Mouse (Mus musculus) bone marrow, adult 2 months (tissue): Measurements from ENCODE around the gene Fry. TPM values are rescaled to one million over a fixed set of nuclear protein-coding genes. Genes with fewer than 3 reads are reported as not detected.

Source experiments
- H3K27ac ChIP-seq: fragments of 200-500 bp; 2 replicates; pipeline ENCODE4 v1.5.1; 2012; ENCODE audit warnings: low read depth, mild to moderate bottlenecking, control low read depth, inconsistent platforms, low read length; ENCODE audit not compliant: control insufficient read depth, poor library complexity, insufficient read depth
- H3K4me1 ChIP-seq: fragments of 200-500 bp; 2 replicates; pipeline ENCODE4 v1.6.1; 2011; ENCODE audit warnings: low read length; ENCODE audit not compliant: control insufficient read depth, insufficient read depth
- H3K4me3 ChIP-seq: fragments of 200-500 bp; replicated peaks from 2 replicates; pipeline ENCODE3; 2011; ENCODE audit warnings: mild to moderate bottlenecking, low read depth, low read length, control low read depth; ENCODE audit not compliant: control insufficient read depth
- CTCF ChIP-seq: fragments of 200-500 bp; IDR thresholded peaks from 2 replicates; pipeline ENCODE4 v1.5.1; 2011; ENCODE audit warnings: low read length, control low read depth; ENCODE audit not compliant: control insufficient read depth, insufficient read depth
- POLR2A ChIP-seq: fragments of 200-500 bp; IDR thresholded peaks from 2 replicates; pipeline ENCODE4 v1.6.1; 2011; ENCODE audit warnings: low read depth, mild to moderate bottlenecking, control low read depth, low read length, borderline replicate concordance; ENCODE audit not compliant: control insufficient read depth
- WGBS: fragments of 180-500 bp; shearing (Covaris S2); methylation state at CpG from one replicate; pipeline ENCODE4 v1.1.7; 2018; 5-methylcytosine and 5-hydroxymethylcytosine counted together
- polyA plus RNA-seq: library from polyadenylated mRNA; stranded (reverse); fragments of >200 nt; gene quantifications from 2 replicates; pipeline ENCODE4 v1.2.4, GENCODE M21; 2011; ENCODE audit warnings: low replicate concordance; ENCODE audit not compliant: missing spikeins, insufficient read depth, insufficient read length

The Fry gene
- polyA plus RNA-seq, 1 experiment = 20.0 TPM

DNA sequence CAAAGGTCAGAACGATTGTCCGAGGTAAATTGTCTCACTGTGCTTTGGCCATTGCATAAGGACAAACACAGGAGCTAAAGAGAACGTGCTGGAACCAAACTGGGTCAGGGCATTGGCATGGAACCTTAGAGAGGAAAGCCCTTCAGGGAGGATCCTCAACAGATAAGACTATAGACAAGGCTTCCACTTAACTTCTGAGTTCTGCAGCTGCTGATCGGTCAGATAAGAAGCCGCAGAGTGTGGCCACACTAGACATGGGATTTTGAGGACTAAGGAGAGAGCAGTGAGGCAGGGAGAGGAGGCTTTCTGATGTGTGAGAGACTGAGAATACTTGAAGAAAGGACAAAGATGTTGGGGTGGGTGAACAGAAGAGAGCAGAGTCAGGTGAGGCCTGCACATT, 214.4 kb downstream of the Fry start:
- 45% methylated on average over 5 of the region's 5 CpGs for WGBS
- TF ChIP-seq CTCF (no peak), POLR2A (no peak)
- H3K4me1 ChIP-seq = no peaks in the 10 kb centered on the region
- H3K27ac ChIP-seq = no peak overlapping the region
- H3K4me3 ChIP-seq = no peak overlapping the region

DNA sequence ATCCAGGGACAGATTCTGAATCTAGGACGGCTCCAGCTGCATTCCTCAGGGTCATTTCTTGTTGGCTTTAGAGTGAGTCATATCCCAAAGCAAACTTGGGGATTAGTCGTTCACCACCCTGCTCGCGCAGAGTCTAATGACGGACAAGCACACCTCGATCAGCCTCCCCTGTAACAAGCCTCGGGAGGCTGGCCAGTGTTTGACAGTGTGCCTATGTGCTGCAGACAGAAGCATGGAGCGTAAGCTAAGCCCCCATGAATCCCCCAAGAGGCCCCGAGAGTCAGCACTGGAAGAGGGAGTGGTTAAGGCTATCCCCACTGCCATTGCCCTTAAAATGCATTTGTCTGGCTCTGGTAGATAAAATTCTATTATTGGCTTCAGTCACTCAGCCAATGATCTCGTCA, 214.9 kb downstream of the Fry start:
- no peak overlapping the region for H3K27ac ChIP-seq
- no peak for TF ChIP-seq CTCF
- H3K4me1 ChIP-seq = no peaks in the 10 kb centered on the region
- 83% methylated on average over 10 of the region's 10 CpGs for WGBS
- no peak overlapping the region for H3K4me3 ChIP-seq

DNA sequence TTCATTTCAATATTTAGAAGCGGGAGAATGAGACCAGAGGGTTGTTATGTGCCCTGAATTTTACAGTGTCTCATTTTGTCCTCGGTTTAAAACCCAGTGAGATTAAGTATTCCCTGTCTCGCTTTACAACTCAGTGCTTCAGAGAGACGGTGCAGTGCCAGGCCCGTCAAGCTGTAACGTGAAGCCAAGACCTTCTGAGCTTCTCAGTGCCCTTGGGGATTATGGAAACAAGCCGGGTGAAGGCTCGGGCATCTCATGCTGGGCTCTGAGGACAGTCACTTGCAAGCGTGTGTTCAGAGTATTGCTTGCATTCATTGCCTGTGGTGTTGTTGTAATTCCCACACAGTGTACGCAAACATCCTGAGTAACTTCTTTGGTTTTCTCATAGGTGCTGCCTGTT, 218.0 kb downstream of the Fry start:
- WGBS = 89% methylated on average over 10 of the region's 10 CpGs
- Histone ChIP-seq H3K4me3 (no peak overlapping the region), H3K27ac (no peak overlapping the region), H3K4me1 (no peaks in the 10 kb centered on the region)
- TF ChIP-seq POLR2A (no peak), CTCF (no peak)

DNA sequence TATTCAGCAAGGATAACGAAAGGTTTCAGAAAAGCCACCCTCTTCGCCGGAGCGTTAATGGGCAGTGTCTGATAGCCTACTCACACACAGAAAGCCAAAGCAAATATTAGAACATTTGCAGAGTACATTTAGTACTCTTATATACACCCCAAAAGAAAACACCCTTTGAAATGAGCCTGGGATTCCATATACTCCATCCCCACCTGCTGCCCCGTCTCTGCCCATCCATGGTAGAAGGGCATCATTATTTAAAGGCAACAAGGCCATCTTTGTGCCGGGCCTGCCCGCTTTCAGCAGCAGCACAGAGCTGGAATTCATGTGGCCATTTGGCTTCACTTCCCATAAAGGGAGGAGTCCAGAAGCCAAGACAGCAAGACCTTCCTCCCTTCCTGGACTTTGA, 219.3 kb downstream of the Fry start:
- 89% methylated on average over 7 of the region's 7 CpGs for WGBS
- Histone ChIP-seq H3K4me3 (no peak overlapping the region), H3K27ac (no peak overlapping the region), H3K4me1 (no peaks in the 10 kb centered on the region)
- TF ChIP-seq CTCF (no peak), POLR2A (no peak)

DNA sequence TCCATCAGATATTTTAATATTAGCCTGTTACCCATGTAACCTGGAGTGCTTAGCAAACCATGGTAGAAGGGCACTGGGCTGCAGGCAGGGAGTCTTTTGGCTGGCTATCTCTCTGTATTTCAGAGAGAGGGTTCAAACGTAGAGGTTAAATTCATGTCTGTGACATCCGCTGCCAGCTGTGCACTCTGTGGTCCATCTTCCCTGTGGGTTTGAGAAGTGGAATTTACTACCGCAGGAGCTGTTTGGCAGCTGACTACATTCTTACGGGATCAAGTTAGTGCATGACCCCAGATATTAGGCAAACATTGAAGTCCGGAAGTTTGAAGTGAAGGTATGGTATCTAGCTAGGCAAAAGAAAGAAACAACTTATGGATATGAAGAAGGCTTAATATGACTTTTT, 222.5 kb downstream of the Fry start:
- H3K4me1 ChIP-seq = no peaks in the 10 kb centered on the region; the same call in 1 of the 2 replicates
- H3K4me3 ChIP-seq = no peak overlapping the region
- TF ChIP-seq POLR2A = no peak
- TF ChIP-seq CTCF = no peak
- 87% methylated on average over 5 of the region's 5 CpGs for WGBS
- no peak overlapping the region for H3K27ac ChIP-seq

DNA sequence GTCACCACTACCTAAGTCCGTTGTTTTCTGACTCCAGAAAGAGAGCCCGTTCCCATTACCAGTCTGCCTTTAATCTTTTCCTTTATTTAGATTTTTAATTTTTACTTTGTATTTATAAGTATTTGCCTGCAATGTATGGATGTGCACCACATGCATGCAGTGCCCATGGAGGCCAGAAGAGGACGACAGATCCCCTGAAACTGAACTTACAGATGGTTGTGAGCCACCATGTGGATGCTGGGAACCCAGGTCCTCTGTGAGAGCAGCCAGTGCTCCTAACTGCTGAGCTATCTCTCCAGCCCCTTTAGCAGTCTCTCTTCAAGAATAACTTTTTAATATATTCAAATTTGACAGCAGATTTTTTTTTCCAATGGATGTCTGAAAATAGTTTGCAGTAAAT, 223.7 kb downstream of the Fry start:
- 77% methylated on average over 3 of the region's 3 CpGs for WGBS
- H3K4me1 ChIP-seq = no peaks in the 10 kb centered on the region; the same call in 1 of the 2 replicates
- no peak overlapping the region for H3K4me3 ChIP-seq
- TF ChIP-seq POLR2A (no peak), CTCF (no peak)
- H3K27ac ChIP-seq = no peak overlapping the region

DNA sequence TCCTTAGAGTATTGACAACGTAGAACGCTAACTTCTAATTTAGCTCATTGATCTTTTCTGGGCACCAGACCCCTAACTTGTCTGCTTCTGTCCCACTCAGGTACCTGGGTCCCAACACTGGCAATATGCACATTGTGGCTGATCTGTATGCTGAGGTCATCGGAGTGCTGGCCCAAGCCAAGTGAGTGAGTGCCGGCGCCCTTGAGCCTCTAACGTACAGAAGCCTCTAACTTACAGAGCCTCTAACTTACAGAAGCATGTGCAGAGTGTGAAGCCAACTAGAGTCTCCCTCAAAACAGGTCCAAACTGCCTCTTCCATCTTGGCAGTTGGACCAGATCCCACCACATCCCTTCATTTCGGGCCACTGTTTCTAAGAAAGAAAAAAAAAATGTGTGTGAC, 227.5 kb downstream of the Fry start:
- 94% methylated on average over 7 of the region's 7 CpGs for WGBS
- TF ChIP-seq CTCF (no peak), POLR2A (no peak)

DNA sequence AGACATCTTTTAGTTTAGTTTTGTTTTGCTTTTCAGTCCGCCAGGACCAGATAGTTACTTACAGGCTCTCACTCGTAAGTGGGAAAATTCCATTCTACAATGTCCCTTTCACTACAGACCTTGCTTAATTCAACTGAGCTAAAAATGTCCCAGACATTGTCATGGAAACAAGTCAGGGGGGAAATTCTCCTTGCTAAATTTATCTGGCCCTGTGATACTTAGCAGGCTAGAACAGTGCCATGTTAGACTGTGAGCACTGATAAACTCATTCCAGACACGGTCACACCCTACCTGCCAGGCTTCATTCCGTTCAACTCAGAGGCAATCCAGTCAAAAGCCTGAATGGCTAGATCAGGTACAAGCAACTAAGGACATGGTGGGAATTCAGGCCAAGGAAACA, 227.9 kb downstream of the Fry start:
- no peaks in the 10 kb centered on the region; the same call in 1 of the 2 replicates for H3K4me1 ChIP-seq
- TF ChIP-seq CTCF = no peak
- no peak for TF ChIP-seq POLR2A
- H3K4me3 ChIP-seq = no peak overlapping the region
- WGBS = 79% methylated on average over 4 of the region's 4 CpGs
- H3K27ac ChIP-seq = no peak overlapping the region

More for the DNA sequence above, 227.5 kb downstream of the Fry start:
- no peaks in the 10 kb centered on the region; the same call in 1 of the 2 replicates for H3K4me1 ChIP-seq
- no peak overlapping the region for H3K27ac ChIP-seq
- no peak overlapping the region for H3K4me3 ChIP-seq

DNA sequence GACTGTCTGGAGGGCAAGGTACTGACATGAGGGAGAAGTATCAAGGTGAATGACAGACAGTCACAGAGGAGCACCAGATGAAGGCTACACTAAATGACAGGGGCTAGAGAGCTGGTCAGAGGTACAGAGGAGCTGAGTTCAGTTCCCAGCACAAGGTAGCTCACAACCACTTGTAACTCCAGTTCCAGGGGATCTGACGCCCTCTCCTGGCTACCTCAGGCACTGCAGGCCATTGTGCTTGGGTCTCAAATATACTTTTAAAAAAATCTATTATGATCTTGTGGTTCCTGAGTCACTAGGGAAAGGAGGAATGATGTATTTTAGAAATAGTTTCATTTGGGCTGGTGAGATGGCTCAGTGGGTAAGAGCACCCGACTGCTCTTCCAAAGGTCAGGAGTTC, 229.4 kb downstream of the Fry start:
- TF ChIP-seq CTCF = 0 out of 2 replicates have a peak, but pooled peaks have one; percentile 2
- no peak for TF ChIP-seq POLR2A
- H3K4me3 ChIP-seq = no peak overlapping the region
- H3K4me1 ChIP-seq = no peaks in the 10 kb centered on the region; the same call in 1 of the 2 replicates
- H3K27ac ChIP-seq = no peak overlapping the region
- 82% methylated on average over 2 of the region's 2 CpGs for WGBS
